Mouse (Mus musculus): ENCODE data around the gene Tep1. TPM values are rescaled to one million over a fixed set of nuclear protein-coding genes. Genes with fewer than 3 reads are reported as not detected.
"Not testable (repeated sequence)": the region's sequence is repeated elsewhere in the genome, so short reads cannot be mapped to it uniquely, and the experiment has no call there.

Gene Tep1
- polyA plus RNA-seq, 1 experiment from 2014 or later: 6.7 TPM

DNA sequence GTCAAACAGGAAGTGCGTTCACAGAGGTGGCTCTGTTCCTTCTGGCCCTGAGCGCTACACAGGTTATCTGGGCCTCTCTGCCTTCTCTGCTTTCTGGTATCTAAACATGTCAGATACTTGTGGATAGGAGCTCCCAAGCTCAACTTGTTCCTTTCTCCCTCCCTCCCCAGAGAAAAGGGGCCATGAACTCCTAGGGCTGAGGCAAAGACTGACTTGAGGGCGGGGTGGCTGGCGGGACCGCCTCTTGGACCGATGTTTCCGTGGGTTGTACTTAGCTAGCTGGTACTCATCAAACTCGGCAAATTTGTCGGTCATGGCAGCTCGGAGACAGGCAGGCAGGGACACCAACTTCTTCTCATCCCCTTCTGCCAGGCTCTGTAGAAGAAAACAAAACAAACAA lies 7.7 kb downstream of the Tep1 start:
- Histone ChIP-seq H3K9ac (no peak overlapping the region), H3K9me3 (replicated peaks) (no peaks in the 10 kb centered on the region), H3K27ac (no peak overlapping the region), H3K27me3 (no peaks in the 10 kb centered on the region), H3K36me3 (peaks cover 7% of the 10 kb centered on the region; the same call in 1 of the 2 replicates), H3K4me2 (replicated peaks) (no peak overlapping the region), H3K4me3 (no peak overlapping the region), H3K4me1 (no peaks in the 10 kb centered on the region)
- no peak for ATAC-seq (ENCODE audit: low FRiP score)
- WGBS: 91% methylated on average over 10 of the region's 10 CpGs

DNA sequence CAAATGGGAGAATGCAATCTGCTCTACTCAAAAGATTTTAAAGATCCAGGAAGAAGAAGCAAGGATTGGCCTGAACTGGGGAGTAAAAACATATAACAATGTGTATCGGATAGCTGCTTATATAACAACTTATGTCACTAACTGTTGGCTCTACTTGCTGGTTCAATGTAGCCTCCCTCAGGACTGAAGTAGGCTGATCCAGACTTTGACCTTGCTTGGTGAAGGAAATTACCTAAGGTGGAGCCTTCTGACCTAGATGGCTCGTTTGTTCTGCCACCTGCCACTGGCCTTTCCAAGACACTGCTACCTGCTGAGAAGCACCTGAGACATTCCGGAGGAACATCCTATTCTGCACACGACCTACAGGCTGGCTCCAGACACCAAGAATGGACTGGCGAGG lies 14.6 kb downstream of the Tep1 start:
- 92% methylated on average over 5 of the region's 5 CpGs for WGBS

DNA sequence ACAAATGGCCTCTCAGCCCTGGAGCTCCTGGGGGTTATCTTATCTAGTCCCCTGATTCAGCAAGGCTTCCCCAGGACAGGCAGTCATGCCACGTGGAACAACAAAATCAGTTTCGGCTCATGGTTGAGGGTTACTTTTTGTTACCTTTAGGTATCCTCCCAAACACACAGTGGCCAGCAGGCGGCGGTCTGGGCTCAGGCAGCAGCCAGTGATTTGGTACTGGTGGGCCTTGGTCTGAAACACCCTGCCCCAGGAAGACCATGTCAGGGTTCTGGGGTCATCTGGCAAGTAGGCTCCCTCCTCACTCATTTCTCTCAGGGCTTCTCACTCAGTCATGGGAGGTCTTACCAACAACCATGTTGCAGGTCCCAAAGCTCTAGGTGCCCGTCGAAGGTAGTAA lies 33.1 kb downstream of the Tep1 start:
- H3K27ac ChIP-seq: no peak overlapping the region
- no peaks in the 10 kb centered on the region for H3K4me1 ChIP-seq
- 66% methylated on average over 6 of the region's 6 CpGs for WGBS
- no peak overlapping the region for H3K9ac ChIP-seq
- no peaks in the 10 kb centered on the region for H3K27me3 ChIP-seq
- H3K4me3 ChIP-seq: no peak overlapping the region
- H3K36me3 ChIP-seq: no peaks in the 10 kb centered on the region
- no peak overlapping the region for H3K4me2 ChIP-seq (replicated peaks)
- H3K9me3 ChIP-seq (replicated peaks): no peaks in the 10 kb centered on the region
- no peak for ATAC-seq (ENCODE audit: low FRiP score)

More for the DNA sequence above, 14.6 kb downstream of the Tep1 start:
- Histone ChIP-seq H3K9ac (no peak overlapping the region), H3K27ac (no peak overlapping the region), H3K9me3 (replicated peaks) (no peaks in the 10 kb centered on the region), H3K4me2 (replicated peaks) (no peak overlapping the region), H3K36me3 (peaks cover 7% of the 10 kb centered on the region; the same call in 1 of the 2 replicates), H3K4me3 (no peak overlapping the region), H3K27me3 (no peaks in the 10 kb centered on the region), H3K4me1 (no peaks in the 10 kb centered on the region)
- ATAC-seq (ENCODE audit: low FRiP score): no peak

DNA sequence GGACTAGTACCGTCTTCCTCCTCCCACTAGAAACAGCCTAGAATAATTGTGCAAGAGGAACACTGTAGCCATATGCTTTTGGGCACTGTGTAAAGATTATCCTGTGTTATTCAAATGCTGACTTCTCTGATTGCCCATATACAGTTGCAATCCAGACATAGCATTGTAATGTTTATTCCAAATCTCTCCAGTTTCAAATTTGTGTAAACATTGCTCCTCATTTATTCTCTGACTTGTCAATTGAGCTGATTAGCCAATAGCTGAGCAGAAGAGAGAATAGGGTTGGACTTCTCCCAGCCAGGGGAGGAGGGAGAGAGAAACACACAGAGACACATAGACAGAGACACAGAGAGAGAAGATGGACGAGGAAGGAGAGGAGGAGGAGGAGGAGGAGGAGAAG lies 35.9 kb downstream of the Tep1 start:
- Histone ChIP-seq H3K27me3 (no peaks in the 10 kb centered on the region), H3K9ac (no peak overlapping the region), H3K27ac (no peak overlapping the region), H3K36me3 (0 out of 2 replicates have a peak, but pooled peaks cover 7% of the 10 kb centered on the region), H3K4me3 (no peak overlapping the region), H3K4me1 (no peaks in the 10 kb centered on the region), H3K9me3 (replicated peaks) (no peaks in the 10 kb centered on the region), H3K4me2 (replicated peaks) (no peak overlapping the region)
- no peak for ATAC-seq (ENCODE audit: low FRiP score)
- WGBS: 46% methylated on average over 2 of the region's 2 CpGs

DNA sequence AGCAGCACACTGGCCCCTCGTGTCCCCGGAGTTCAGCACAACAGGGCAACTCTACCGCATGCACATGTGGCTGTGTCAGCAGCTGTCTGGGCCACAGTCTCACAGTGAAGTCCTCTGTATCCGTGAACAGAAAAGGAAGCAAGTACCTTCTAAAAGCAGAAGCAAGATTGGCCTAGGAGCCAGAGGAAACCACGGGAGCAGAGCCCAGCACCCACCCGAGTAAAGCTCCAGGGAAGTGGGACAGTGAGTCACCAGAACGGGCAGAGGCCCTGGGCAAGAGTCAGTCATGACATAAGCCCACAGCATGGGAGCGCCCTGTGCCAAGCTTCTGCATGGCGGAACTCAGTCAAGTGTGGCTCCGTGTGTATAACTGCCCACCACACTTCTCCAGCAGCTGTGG lies 36.4 kb downstream of the Tep1 start:
- ATAC-seq (ENCODE audit: low FRiP score): no peak
- H3K27ac ChIP-seq: no peak overlapping the region
- H3K27me3 ChIP-seq: no peaks in the 10 kb centered on the region
- H3K4me2 ChIP-seq (replicated peaks): no peak overlapping the region
- 0 out of 2 replicates have a peak, but pooled peaks cover 7% of the 10 kb centered on the region for H3K36me3 ChIP-seq
- no peaks in the 10 kb centered on the region for H3K4me1 ChIP-seq
- 85% methylated on average over 10 of the region's 10 CpGs for WGBS
- no peaks in the 10 kb centered on the region for H3K9me3 ChIP-seq (replicated peaks)
- H3K4me3 ChIP-seq: no peak overlapping the region
- no peak overlapping the region for H3K9ac ChIP-seq

DNA sequence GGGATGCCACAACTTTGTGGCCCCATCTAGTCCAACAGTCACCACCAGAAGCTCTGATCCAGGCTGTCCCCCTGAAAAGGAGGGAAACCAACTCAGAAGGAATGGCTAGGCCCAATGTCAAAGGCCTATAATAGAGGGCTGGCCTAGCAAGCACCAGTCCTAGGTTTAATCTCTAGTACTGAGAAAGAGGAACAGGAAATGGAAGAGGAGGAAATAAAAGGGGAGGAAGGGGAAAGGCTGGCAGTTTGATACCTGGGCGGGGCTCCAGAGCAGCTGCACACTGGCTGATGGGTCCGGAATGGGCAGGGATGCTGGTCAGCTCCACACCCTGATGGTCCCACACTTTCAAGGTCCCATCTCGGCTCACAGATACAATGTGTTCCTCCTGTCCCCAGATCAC lies 40.5 kb downstream of the Tep1 start:
- WGBS: 77% methylated on average over 3 of the region's 3 CpGs
- 0 out of 2 replicates have a peak, but pooled peaks cover 7% of the 10 kb centered on the region for H3K36me3 ChIP-seq
- no peak for ATAC-seq (ENCODE audit: low FRiP score)

DNA sequence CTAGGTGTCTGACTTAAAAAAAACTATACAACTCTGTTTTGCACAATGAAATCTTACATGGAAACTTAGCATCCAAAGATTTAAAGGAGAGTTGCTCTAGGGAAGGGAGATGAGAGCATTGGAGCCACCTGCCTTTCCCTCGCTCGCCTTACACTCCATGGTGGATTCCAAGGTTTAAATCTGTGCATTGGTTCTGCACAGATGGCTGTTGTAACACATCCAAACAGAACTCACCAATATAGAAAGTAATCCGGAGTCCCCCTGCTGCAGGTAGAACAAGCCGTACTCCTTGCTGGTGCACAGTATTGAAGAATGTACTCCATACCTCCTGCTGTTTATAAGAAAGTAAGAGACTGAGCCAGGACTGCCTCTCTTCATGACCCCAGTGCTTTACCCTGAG lies 43.8 kb downstream of the Tep1 start:
- 84% methylated on average over 4 of the region's 4 CpGs for WGBS
- ATAC-seq (ENCODE audit: low FRiP score): no peak

More for the DNA sequence above, 40.5 kb downstream of the Tep1 start:
- no peak overlapping the region for H3K27ac ChIP-seq
- H3K4me3 ChIP-seq: no peak overlapping the region
- no peak overlapping the region for H3K9ac ChIP-seq
- no peaks in the 10 kb centered on the region for H3K4me1 ChIP-seq
- H3K27me3 ChIP-seq: no peaks in the 10 kb centered on the region
- H3K9me3 ChIP-seq (replicated peaks): no peaks in the 10 kb centered on the region
- H3K4me2 ChIP-seq (replicated peaks): no peak overlapping the region

DNA sequence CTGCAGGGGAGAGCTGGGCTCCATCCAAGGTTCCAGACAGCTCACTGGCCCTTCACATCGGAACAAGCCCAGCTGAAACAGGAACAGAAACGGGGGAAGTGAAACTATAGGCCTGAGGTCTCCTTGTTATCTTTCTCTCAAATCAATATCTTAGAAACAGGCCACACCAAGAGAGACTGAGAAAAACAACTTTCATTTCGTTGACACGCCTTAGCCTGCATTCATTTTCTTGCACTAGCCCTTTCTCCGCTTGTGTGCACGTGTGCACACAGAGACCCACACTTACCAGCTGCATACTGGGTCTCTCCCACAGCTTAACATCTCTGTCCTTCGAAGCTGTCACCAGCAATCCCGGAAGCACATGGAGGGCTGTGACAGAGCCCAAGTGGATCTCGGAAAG lies 46.1 kb downstream of the Tep1 start:
- no peaks in the 10 kb centered on the region for H3K27me3 ChIP-seq
- no peaks in the 10 kb centered on the region for H3K4me1 ChIP-seq
- ATAC-seq (ENCODE audit: low FRiP score): no peak
- no peak overlapping the region for H3K4me2 ChIP-seq (replicated peaks)
- WGBS: 91% methylated on average over 9 of the region's 9 CpGs
- H3K27ac ChIP-seq: no peak overlapping the region
- H3K9ac ChIP-seq: no peak overlapping the region
- H3K9me3 ChIP-seq (replicated peaks): no peaks in the 10 kb centered on the region
- no peak overlapping the region for H3K4me3 ChIP-seq
- H3K36me3 ChIP-seq: peaks cover 49% of the 10 kb centered on the region

More for the DNA sequence above, 43.8 kb downstream of the Tep1 start:
- Histone ChIP-seq H3K36me3 (peaks cover 32% of the 10 kb centered on the region), H3K4me3 (no peak overlapping the region), H3K9ac (no peak overlapping the region), H3K9me3 (replicated peaks) (no peaks in the 10 kb centered on the region), H3K4me1 (no peaks in the 10 kb centered on the region), H3K4me2 (replicated peaks) (no peak overlapping the region), H3K27me3 (no peaks in the 10 kb centered on the region), H3K27ac (no peak overlapping the region)

DNA sequence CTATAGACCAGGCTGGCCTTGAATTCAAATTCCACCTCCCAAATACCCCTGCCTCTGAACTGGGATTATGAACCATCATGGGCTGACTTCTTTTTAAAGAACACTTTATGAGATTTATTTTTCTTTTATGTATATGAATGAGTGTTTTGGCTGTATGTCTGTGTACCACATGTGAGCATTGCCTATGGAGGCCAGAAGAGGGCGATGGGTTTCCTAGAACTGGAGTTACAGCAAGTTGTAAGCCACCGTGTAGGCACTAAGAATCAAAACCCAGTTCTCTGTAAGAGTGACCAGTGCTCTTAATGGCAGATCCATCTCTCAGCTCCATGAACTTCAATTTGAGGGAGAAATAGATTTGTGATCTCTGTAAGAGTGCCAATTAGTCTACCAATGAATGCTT lies 47.1 kb downstream of the Tep1 start:
- no peak overlapping the region for H3K27ac ChIP-seq
- peaks cover 54% of the 10 kb centered on the region for H3K36me3 ChIP-seq
- H3K9me3 ChIP-seq (replicated peaks): no peaks in the 10 kb centered on the region
- H3K9ac ChIP-seq: no peak overlapping the region
- no peak overlapping the region for H3K4me3 ChIP-seq
- no peak overlapping the region for H3K4me2 ChIP-seq (replicated peaks)
- no peak for ATAC-seq (ENCODE audit: low FRiP score)
- WGBS: 81% methylated on average over 2 of the region's 2 CpGs
- H3K4me1 ChIP-seq: no peaks in the 10 kb centered on the region
- no peaks in the 10 kb centered on the region for H3K27me3 ChIP-seq

DNA sequence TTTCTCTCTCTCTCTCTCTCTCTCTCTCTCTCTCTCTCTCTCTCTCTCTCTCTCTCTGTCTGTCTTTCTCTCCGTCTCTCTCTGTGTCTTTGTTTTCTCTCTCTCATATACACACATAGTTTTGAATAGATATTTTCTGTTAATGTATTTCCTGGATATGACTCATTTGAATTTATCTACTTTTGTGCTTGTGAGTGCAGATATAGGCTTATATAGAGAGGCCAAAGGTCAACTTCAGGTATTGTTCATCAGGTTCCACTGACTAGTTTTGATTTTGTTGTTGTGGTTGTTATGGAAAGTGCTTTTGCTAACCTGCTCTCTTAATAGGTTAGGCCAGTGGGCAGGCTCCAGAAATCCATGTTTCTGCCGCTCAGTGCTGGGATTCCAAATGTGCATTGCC lies 57.3 kb downstream of the Tep1 start:
- H3K9ac ChIP-seq: no peak overlapping the region
- no peak overlapping the region for H3K4me2 ChIP-seq (replicated peaks)
- H3K9me3 ChIP-seq (replicated peaks): no peaks in the 10 kb centered on the region
- 91% methylated on average over 2 of the region's 2 CpGs for WGBS
- H3K36me3 ChIP-seq: peaks cover 48% of the 10 kb centered on the region
- ATAC-seq (ENCODE audit: low FRiP score): no peak
- peaks cover 3% of the 10 kb centered on the region for H3K4me1 ChIP-seq
- H3K27me3 ChIP-seq: no peaks in the 10 kb centered on the region
- H3K27ac ChIP-seq: no peak overlapping the region
- H3K4me3 ChIP-seq: no peak overlapping the region

DNA sequence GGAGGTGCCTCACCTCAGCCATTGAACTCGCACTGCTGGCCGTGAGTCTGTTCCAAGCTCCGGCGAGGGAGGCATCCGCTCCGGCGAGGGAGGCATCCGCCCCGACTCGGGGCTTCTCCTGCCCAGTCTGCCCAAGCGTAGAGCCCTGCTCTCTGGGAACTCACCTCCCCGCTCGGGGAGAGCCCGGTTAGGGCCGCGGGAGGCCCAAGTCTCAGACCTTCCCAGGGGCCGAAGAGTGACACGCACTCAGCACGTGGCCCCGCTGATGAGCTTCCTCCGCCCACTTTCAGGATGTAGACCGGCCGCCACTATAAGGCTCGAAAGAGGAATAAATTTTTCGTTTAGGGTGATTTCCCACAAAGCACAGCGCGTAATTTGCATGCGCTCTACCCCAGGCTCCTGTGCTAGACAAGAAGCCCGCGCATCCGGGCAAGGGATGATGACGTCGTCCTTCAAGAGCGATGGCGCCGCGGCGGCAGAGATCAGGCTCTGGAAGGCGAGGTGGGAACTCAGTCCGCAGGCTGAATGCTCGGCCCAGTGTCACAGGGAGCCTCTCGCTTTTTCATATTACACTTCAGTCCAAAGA lies 62.8 kb downstream of the Tep1 start, which contains the start of the genes Ccnb1ip1 and Parp2:
Ccnb1ip1 (minus strand) TSS at position 246 of the 586 bp plus-strand sequence.
Parp2 (plus strand) TSS at position 355 of the 586 bp plus-strand sequence.
- Histone ChIP-seq H3K4me3 (peak within 1 kb of the TSS; percentile 49), H3K4me1 (peaks cover 3% of the 10 kb centered on the region), H3K36me3 (peaks cover 20% of the 10 kb centered on the region), H3K9me3 (replicated peaks) (no peaks in the 10 kb centered on the region), H3K27me3 (no peaks in the 10 kb centered on the region), H3K4me2 (replicated peaks) (peak within 1 kb of the TSS; percentile 58), H3K9ac (peak within 1 kb of the TSS; percentile 73), H3K27ac (peak within 1 kb of the TSS; percentile 88)
- ATAC-seq (ENCODE audit: low FRiP score): peak; percentile 98
- WGBS: under 1% methylated on average over 42 of the region's 42 CpGs

DNA sequence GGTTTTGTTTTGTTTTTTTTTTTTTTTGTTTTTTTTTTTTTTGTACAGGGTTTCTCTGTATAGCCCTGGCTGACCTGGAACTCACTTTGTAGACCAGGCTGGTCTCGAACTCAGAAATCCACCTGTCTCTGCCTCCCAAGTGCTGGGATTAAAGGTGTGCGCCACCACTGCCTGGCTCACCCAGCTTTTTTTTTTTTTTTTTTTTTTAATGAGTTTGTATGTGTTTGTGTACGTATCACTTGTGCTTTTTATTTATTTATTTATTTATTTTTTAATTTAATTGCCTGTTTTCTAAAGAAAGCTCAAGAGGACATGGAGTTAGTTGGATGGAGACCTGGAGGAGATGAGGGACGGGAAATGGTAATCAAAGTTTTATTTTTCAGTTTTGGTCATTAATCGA lies 63.9 kb downstream of the Tep1 start:
- not testable (repeated sequence) for H3K9ac ChIP-seq; H3K9me3 ChIP-seq (replicated peaks); H3K4me1 ChIP-seq; ATAC-seq (ENCODE audit: low FRiP score); H3K27ac ChIP-seq; H3K4me3 ChIP-seq; H3K27me3 ChIP-seq
- Histone ChIP-seq H3K36me3 (peaks cover 12% of the 10 kb centered on the region), H3K4me2 (replicated peaks) (peak overlapping the region; percentile 58; the same call in 1 of the 2 replicates)
- WGBS: 90% methylated on average over 5 of the region's 5 CpGs

DNA sequence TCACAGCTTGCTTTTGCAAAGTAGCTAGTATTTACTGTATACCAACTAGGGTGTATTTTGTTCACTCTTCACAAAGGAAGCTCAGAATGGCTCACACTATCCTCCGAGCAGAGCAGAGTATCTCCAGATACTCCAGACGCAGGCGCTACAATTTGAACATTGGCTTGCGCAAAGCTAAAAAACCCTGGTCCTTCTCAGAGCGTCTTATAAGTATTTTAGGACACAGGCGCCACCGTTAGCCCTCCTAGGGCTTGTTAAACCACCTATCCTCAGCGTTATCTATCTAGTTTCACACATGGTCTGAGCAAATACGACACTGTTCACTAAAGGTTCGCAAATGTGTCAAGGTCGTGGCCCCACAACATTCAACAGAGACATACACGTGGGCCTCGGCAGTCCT lies 65.7 kb downstream of the Tep1 start:
- H3K9ac ChIP-seq: no peak overlapping the region

More for the DNA sequence above, 65.7 kb downstream of the Tep1 start:
- WGBS: 73% methylated on average over 13 of the region's 13 CpGs
- ATAC-seq (ENCODE audit: low FRiP score): no peak
- H3K4me3 ChIP-seq: no peak overlapping the region
- no peaks in the 10 kb centered on the region for H3K36me3 ChIP-seq
- H3K4me1 ChIP-seq: peaks cover 3% of the 10 kb centered on the region
- H3K9me3 ChIP-seq (replicated peaks): no peaks in the 10 kb centered on the region
- no peaks in the 10 kb centered on the region for H3K27me3 ChIP-seq
- H3K27ac ChIP-seq: no peak overlapping the region
- H3K4me2 ChIP-seq (replicated peaks): no peak overlapping the region
